Mouse (Mus musculus) Muller cell, postnatal 12 days (primary cell): ENCODE measurements at regions not wholly inside any gene's neighbourhood (a gene's known extent, or its start where the extent isn't known, plus 50 kb on each side); places are given as distances from the start of the nearest gene placed in this dataset.

Experiments
- DNase-seq: peaks from one replicate; pipeline ENCODE4 v3.0.0-alpha.2; 2015; ENCODE audit errors: inconsistent ontology term

GRCm38 (mm10) chr1:73857497-73857896 lies 266.8 kb downstream of the Tns1 start:
- DNase-seq = no peak

- no peak for DNase-seq
These were observed 267.4 kb downstream of the Tns1 start for GRCm38 (mm10) chr1:73856811-73857210.

DNA sequence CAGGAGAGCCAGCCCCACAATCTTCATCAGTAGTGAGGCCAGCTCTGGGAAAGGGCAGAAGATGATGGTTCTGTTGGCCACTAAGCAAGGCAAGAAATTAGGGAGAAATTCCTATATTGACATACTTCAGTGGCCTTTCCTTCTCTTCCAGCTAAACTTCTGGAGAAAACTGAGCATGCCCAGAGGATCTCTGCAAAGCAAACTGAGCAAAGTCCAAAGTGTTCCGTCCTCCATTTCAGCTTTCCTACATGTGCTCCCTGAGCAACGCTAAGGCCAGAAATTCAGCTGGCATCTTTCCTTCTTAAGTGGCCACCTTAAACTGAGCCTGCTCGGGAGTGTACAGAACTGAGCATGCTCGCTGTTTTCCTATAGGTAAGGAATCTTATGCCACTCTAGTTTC lies 268.9 kb downstream of the Tns1 start:
- no peak for DNase-seq

GRCm38 (mm10) chr1:73853851-73854250 lies 270.4 kb downstream of the Tns1 start:
- DNase-seq = no peak

DNA sequence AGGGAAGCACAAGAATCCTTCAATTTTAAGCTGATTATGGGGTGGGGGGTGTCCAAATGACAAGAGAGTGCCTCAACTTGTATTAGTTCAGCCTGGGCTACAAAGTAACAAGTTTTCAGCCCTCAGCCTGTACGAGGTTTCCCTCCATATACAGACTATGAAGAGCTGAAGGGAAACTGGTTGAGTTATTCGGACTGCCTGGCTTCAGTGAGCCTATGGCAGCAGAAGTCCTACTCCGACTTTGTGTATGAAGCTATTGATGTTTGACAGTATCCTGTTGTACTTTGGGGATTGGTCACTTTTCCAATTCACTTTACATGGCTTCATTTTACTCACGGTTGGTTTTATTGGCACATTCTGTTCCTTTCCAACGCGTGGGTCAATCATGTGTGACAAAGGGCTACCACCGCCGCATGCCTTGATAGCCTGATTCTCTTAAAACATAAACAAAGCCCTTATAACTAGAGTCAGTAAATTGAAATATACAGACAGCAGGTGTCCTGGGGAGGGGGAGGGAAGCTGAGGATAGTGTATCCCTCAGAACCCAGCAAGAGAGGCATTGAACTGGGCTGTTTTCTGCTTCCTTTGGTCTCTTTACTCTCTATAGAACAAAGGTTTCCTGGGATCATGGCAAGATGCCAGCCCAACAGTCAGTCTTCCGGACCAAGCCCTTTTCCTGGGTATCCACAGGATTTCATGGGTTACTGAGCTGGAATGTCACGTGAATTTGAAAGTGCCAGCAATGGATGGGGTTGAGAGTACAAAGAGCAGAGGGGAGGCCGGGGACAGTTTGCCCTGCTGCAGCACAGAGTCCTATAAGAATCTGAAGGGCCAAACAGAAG lies 273.9 kb downstream of the Tns1 start:
- DNase-seq = peak; percentile 84

DNA sequence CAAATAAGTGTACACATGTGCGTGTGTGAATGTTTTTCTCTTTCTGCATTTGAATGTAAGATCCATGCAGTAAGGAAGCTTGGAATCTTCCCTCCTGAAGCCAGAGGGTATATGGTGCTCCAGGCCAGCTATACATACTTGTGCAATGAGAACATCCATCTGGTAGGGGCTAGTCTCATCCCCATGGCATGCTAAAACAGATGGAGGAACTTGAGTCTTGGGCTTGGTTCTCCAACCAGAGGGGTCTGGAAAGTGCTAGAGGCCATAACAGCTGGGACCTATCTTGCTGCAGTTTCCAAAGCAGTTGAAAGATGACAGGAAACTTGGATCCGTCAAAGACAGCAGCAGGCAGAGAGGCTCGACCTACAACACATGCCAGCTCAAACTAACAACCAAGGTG lies 275.9 kb downstream of the Tns1 start:
- DNase-seq = no peak

GRCm38 (mm10) chr1:73847126-73847525 lies 277.1 kb downstream of the Tns1 start:
- no peak for DNase-seq

- no peak for DNase-seq
These were observed 279.1 kb downstream of the Tns1 start for GRCm38 (mm10) chr1:73845115-73845514.

DNA sequence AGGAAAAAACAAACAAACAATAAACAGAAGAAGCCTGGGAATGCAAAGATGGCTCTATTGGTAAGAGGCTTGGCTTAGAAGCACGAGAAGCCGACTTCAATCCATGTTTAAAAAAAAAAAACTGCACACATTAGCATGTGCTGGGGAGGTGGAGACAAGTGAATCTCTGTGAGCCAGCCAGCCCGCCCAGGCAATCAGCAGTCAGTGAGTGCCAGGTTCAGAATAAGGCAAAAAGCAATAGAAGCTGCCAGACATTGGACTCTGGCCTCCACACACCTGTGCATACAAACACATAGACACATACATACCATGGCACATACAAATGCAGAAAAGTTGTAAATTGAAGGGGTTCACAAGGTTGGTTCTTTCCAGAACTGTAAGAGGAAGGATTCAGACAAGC lies 279.7 kb downstream of the Tns1 start:
- DNase-seq = no peak

DNA sequence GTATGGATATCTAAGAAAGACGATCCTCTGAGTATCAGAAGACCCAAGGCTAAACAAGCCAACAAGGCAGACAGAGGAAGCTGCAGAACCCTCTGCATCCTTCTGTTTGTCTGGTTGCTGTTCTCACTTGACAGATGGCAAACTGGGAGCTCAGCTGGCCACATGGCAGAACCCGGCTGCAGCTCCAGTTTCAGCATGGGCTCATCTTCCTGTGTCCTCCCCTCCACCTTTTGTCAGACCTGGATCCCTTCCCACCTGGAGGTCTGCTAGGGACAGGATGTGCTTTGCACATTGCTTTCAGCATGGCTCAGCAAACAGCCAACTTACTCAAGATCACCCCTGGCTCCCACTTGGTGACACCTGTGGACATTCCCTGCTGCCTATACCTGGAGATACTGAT lies 284.9 kb downstream of the Tns1 start:
- DNase-seq = no peak

- no peak for DNase-seq
These were observed 287.6 kb downstream of the Tns1 start for GRCm38 (mm10) chr1:73836680-73837079.

DNA sequence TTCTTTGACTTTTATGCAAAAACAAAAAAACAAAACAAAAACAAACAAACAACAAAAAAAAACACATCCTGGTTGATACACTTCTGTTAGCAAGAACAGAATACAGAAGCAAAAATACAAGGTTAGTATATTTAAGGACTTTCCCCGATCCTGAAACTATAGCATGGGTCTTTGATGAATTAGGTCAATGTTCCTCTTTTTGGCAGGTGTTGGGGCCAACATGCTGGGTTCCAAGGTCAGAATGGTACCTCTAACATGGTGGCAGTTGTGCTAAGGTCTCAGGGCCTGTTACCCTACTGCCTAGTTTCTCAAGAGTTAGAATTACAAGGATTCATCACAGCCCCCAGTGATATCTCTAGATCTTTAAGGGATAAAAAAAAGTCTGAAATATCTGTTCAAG lies 289.7 kb downstream of the Tns1 start:
- DNase-seq = no peak

DNA sequence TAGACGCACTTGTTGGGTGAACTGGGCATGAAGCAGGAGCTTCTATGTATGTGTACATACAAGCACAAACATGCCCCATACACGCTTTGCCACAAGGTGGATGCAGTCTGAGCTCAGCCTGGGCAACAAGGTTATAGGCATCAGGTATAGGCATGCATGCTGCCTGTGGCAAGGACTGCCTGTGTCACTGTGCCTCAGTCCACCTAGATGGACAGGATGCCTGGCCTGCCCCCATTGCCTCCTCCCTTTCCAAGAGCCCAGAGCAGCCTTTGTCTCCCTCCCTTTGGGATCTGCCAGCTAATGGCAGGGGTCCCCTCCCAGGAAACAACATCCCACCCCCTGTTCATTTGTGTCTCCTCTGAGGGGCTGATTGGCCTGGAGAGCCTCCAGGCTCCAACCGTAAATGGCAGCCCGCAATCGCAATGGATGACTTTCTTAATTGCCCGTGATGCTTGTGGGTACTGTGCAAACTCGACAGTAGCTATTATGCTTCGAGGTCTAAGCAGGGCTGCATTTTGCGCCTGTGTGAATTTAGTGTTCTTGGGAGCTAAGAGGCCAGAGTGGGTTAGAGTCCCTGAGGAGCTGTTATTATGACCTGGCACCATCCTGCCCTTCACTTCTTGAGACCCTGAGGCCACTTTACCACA lies 293.6 kb downstream of the Tns1 start:
- no peak for DNase-seq

DNA sequence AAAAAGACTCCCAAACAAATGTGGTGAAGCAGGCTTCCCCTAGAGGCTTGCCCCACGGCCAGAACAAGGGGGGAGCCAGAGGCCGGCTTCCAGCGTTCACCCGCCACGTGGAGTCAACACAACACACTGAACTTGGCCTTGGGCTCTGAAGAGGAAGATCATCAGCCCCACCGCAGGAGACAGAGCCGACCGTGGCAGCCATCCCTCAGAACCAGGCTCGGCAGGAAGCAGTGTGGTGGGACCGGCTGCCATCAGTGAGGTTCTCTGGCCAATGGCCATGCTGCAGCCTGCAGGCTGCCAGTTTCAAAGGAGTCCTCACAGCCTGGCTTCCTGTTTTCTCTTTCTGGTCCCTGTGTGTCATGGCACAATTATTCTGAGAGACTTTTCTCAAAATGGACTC lies 295.3 kb downstream of the Tns1 start:
- DNase-seq = peak; percentile 68

DNA sequence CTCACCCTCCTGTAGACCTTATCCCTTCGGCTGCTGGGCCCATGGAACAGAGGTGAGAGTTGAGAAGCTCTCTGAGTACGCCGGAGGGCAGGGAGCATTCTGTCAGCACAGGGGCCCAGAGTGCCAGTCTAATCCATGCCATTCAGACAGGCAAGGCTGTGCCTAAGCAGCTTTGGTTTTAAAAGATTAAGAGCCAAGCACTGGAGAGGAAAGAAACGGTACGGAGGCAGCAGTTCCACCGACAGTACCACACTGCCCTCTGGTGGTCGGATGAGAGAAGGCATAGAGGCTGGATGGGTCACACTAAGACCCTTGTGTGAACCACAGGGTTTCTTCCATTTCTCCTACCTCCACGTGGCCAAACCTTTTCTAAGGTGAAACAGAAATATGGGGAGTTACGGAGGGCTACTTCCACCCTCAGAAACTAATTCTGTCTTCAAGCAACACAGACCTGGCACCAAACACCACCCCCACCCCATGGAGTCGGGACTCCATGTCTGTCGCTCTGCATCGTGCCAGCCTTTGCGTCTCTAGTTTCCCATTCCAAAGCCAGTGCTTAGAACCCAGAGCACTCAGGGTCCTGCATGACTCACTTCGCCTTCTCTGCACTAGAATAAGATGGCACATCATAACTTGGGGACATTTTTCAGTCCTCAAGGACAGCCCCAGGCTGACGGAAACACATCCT lies 297.9 kb downstream of the Tns1 start:
- peak; percentile 59 for DNase-seq

DNA sequence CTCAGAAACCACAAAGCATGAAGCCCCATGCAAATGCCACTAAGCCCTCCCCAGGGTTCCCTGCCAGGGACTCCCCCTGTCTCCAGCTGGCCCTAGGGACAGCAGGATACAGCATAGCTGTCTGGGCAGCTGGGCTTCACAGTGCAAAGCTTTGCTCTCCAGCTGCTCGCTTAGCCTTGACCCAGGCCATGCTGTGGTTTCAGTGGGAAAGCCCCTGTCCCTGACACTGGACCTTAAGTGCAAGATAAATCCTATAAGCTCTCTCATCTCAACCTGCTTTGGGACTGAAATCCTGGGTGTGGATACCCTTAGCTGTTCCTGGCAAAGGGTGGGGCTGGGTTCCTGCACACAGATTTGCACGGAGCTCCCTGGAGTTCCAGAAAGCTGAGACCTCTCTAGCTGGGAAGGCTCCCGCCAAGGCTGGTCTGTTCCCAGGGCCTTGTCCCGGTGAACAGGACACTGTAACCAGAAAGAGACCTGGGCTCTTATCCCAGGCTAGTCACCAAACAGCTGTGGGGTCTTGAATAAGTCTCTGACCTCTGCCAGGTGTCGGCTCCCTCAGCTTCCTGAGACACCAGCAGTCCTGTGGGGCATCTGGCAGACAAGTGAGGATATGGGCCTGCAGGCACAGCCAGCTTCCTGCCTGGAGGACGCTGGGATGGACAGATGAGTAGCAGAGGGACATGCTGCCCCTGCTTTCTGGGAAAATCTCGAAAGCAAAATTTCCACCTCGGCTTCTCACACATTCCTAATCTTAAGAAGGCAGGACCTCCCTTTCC lies 299.7 kb downstream of the Tns1 start:
- peak; percentile 61 for DNase-seq

- DNase-seq = no peak
These were observed 300.5 kb downstream of the Tns1 start for GRCm38 (mm10) chr1:73823726-73824125.

DNA sequence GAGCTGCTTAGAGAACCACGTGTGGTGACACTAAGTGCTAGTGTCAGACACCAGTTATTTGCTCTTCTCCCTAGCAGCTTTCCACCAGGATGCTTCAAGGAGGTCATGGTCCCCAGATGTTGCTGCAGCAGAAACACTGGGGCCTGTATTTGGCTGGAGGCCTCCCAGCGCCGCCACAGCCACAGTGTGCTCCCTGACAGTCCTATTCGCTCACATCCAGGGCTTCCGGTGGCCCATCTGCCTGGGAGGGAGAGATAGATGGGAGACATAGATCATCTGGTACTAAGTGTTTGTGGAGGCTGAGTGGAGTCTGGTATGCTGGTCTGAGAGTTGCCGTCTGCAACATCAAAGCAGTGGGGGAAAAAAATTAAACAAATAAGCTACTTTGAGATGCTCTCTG lies 301.6 kb downstream of the Tns1 start:
- no peak for DNase-seq

DNA sequence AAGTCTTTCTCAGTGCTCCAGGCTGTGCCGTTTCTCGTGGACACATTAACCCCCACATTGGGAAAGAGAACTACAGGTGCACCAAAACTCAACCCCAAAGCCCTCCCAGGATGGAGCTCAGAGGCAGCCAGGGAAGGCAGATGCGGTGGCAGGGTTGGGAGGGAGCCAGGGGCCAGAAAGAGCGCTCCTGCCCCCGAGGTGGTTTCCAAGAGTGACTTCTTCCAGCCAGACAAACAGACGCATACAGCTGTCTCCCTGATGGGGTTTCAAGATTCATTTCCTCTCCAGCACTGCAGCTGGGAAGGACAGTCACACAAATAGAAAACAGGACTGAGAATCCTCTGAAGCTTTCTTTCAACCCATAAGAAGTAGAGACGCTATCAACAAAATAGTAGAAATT lies 303.5 kb downstream of the Tns1 start:
- DNase-seq = no peak

GRCm38 (mm10) chr1:73807206-73807605 lies 317.0 kb downstream of the Tns1 start:
- DNase-seq = peak; percentile 55

GRCm38 (mm10) chr1:73805156-73805555 lies 319.1 kb downstream of the Tns1 start:
- DNase-seq = no peak

DNA sequence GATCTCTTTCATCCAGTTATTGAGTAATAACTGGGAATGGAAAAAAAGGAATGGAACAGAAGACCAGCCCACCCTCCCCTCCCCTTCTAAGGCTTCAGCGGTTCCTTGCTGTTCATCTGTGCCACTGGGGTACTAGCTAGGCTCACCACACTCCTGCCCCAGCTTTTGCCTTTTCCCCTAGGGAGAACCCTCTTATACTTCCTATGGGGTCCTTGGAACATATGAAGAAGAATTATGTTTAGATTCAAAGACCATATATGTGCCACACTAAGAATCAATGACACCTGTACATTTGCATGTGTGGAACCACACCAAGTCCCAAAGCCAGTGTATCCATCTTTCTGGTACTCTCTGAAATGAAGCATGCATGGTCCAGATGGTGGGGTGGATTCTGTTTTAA lies 324.3 kb downstream of the Tns1 start:
- DNase-seq = no peak
